Mouse (Mus musculus): ENCODE measurements around the gene Myb. TPM values are rescaled to one million over a fixed set of nuclear protein-coding genes. Genes with fewer than 3 reads are reported as not detected.

Gene Myb
- total and polyA plus RNA-seq, 3 experiments = 133 to 245 (median 155) TPM

DNA sequence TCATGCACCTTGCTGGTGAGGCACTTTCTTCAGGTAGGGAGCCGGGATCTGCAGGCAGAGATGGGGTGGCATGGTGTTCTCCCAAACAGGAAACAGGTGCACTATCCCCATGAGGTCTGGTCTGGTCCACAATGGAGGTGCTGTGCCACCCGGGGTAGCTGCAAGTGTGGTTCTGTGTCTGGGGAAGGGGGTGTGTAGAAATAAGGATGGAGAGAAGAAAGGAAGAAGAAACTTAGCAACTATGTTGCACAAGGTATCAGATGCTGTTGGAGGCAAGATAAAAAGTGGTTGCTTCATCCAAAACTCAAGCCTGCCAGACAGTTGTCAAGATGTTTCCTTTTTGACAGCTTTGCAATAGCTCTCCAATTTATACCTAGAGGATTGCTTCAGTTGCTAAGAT, 14.5 kb downstream of the Myb start:
- Histone ChIP-seq H3K79me2 (ENCODE audit: control insufficient read depth, insufficient read depth, low read length, poor library complexity) (peaks cover 3% of the 10 kb centered on the region), H3K4me3 (ENCODE audit: control insufficient read depth in 1 of 2, insufficient read depth in 1 of 2, low read depth in 2 of 2, low read length in 2 of 2) (no peak overlapping the region), H3K27ac (ENCODE audit: control insufficient read depth, low read depth, low read length) (no peak overlapping the region), H3K9ac (ENCODE audit: control insufficient read depth, low read depth, low read length, poor library complexity, severe bottlenecking) (no peak overlapping the region), H3K9me3 (replicated peaks; ENCODE audit: insufficient read depth, low read length) (no peaks in the 10 kb centered on the region), H3K27me3 (ENCODE audit: control insufficient read depth in 1 of 2, insufficient read depth in 2 of 2, low read length in 2 of 2) (no peaks in the 10 kb centered on the region), H3K4me1 (ENCODE audit: control insufficient read depth in 1 of 2, insufficient read depth in 2 of 2, low read length in 2 of 2) (peaks cover 0 to 2% of the 10 kb centered on the region in 2 experiments; a peak in 1 of 4 replicates), H3K36me3 (ENCODE audit: control insufficient read depth in 1 of 2, insufficient read depth in 2 of 2, low read length in 2 of 2) (peaks cover 19 to 69% of the 10 kb centered on the region in 2 experiments)
- TF ChIP-seq CTCF (IDR thresholded peaks at IDR 0.05 in 2 of 3, conservative IDR thresholded peaks at IDR 0.05 in 1 of 3; ENCODE audit: control insufficient read depth in 1 of 3, insufficient read depth in 1 of 3, low read depth in 2 of 3, low read length in 3 of 3, poor library complexity in 1 of 3, severe bottlenecking in 1 of 3) (no peak), GATA1 (IDR thresholded peaks at IDR 0.05; ENCODE audit: low read depth, low read length) (no peak), UBTF (IDR thresholded peaks at IDR 0.05; ENCODE audit: borderline replicate concordance, insufficient read depth, low read depth, low read length) (no peak), TCF12 (IDR thresholded peaks at IDR 0.05; ENCODE audit: low read depth, low read length) (no peak), RAD21 (IDR thresholded peaks at IDR 0.05; ENCODE audit: low read depth, low read length) (no peak), ZNF384 (IDR thresholded peaks at IDR 0.05; ENCODE audit: low read depth, low read length) (no peak), MYB (IDR thresholded peaks at IDR 0.05; ENCODE audit: low read depth, low read length) (no peak), ZC3H11A (IDR thresholded peaks at IDR 0.05; ENCODE audit: low read depth, low read length) (no peak), POLR2A (IDR thresholded peaks at IDR 0.05; ENCODE audit: control insufficient read depth in 1 of 2, insufficient read depth in 1 of 2, low read depth in 1 of 2, low read length in 2 of 2, poor library complexity in 1 of 2) (no peak; a peak in 1 of 4 replicates), JUND (IDR thresholded peaks at IDR 0.05; ENCODE audit: low read depth, low read length) (no peak), ZMIZ1 (IDR thresholded peaks at IDR 0.05; ENCODE audit: low read depth, low read length) (no peak), NELFE (IDR thresholded peaks at IDR 0.05; ENCODE audit: low read depth, low read length) (no peak)
- no peak for DNase-seq (ENCODE audit: low read depth, low spot score)

- Histone ChIP-seq H3K27ac (ENCODE audit: control insufficient read depth, low read depth, low read length) (no peak overlapping the region), H3K27me3 (ENCODE audit: control insufficient read depth in 1 of 2, insufficient read depth in 2 of 2, low read length in 2 of 2) (no peaks in the 10 kb centered on the region), H3K9me3 (replicated peaks; ENCODE audit: insufficient read depth, low read length) (no peaks in the 10 kb centered on the region), H3K36me3 (ENCODE audit: control insufficient read depth in 1 of 2, insufficient read depth in 2 of 2, low read length in 2 of 2) (peaks cover 13 to 69% of the 10 kb centered on the region in 2 experiments), H3K4me3 (ENCODE audit: control insufficient read depth in 1 of 2, insufficient read depth in 1 of 2, low read depth in 2 of 2, low read length in 2 of 2) (no peak overlapping the region), H3K79me2 (ENCODE audit: control insufficient read depth, insufficient read depth, low read length, poor library complexity) (peaks cover 3% of the 10 kb centered on the region), H3K9ac (ENCODE audit: control insufficient read depth, low read depth, low read length, poor library complexity, severe bottlenecking) (no peak overlapping the region), H3K4me1 (ENCODE audit: control insufficient read depth in 1 of 2, insufficient read depth in 2 of 2, low read length in 2 of 2) (no peaks in the 10 kb centered on the region)
- TF ChIP-seq USF2 (IDR thresholded peaks at IDR 0.05; ENCODE audit: borderline replicate concordance in 1 of 2, insufficient read depth in 1 of 2, low read depth in 1 of 2, low read length in 2 of 2) = no peak
- TF ChIP-seq E2F4 (IDR thresholded peaks at IDR 0.05; ENCODE audit: borderline replicate concordance, low read depth, low read length) = no peak
- TF ChIP-seq ZC3H11A (IDR thresholded peaks at IDR 0.05; ENCODE audit: low read depth, low read length) = no peak
- TF ChIP-seq TAL1 (IDR thresholded peaks at IDR 0.05; ENCODE audit: low read length) = no peak
- no peak for TF ChIP-seq ELF1 (IDR thresholded peaks at IDR 0.05; ENCODE audit: low read depth, low read length)
- no peak for TF ChIP-seq GABPA (IDR thresholded peaks at IDR 0.05; ENCODE audit: low read depth, low read length)
- TF ChIP-seq EP300 (IDR thresholded peaks at IDR 0.05; ENCODE audit: low read depth in 1 of 2, low read length in 2 of 2) = no peak
- TF ChIP-seq NELFE (IDR thresholded peaks at IDR 0.05; ENCODE audit: low read depth, low read length) = no peak
- TF ChIP-seq CTCF (IDR thresholded peaks at IDR 0.05 in 2 of 3, conservative IDR thresholded peaks at IDR 0.05 in 1 of 3; ENCODE audit: control insufficient read depth in 1 of 3, insufficient read depth in 1 of 3, low read depth in 2 of 3, low read length in 3 of 3, poor library complexity in 1 of 3, severe bottlenecking in 1 of 3) = no peak
- DNase-seq (ENCODE audit: low read depth, low spot score) = no peak
These were observed 15.9 kb downstream of the Myb start for GRCm38 (mm10) chr10:21144627-21145504.

All from MEL (cell line).